Comparison of ENCODE assay signal across 17 mouse cellular contexts in the genomic region with DNA sequence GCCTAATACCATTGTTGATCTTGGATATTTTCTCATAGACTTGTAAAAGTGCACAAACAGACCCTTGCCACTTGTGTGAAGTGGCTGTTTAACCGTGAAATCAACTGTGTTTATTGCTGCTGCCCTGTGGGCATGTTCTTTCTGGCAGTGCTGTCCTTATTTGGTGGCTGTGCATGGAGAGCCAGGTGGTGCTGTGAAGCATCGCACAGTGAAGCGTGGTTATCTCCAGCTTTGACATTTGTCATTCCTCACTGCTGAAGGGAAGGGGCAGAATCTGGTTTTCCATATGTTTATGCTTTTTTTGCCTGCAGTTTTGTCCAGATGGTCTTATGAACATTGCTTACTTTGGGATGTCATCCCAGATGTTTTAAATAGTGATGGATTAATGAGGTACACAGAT. TPM values are rescaled to one million over a fixed set of nuclear protein-coding genes. Genes with fewer than 3 reads are reported as not detected.
DNase-seq lines count a peak whose midpoint lies in the region; ATAC-seq and TF ChIP-seq lines count a peak whose summit lies in the region.
"Had no signal": no experiment of that assay in that cellular context is flagged by ENCODE, and none has a peak within 500 bp of the region (broad histone marks: within the 10 kb centered on the region; RNA-seq: fewer than 3 reads in every experiment).

No protein-coding gene starts in this region.

- H3K36me3 ChIP-seq in hindbrain, postnatal 0 days (ENCODE audit: insufficient read depth, low read length) = peaks cover 2% of the 10 kb centered on the region; the same call in 1 of the 2 replicates
- no peaks in the 10 kb centered on the region for H3K36me3 ChIP-seq in hindbrain, embryonic 11.5 days (ENCODE audit: control insufficient read depth, insufficient read depth, low read length)

- TF ChIP-seq CTCF in hindbrain, postnatal 0 days (IDR thresholded peaks at IDR 0.05; ENCODE audit: low read depth) = no peak

- H3K27me3 ChIP-seq in hindbrain, postnatal 0 days (ENCODE audit: insufficient read depth, low read length) = no peaks in the 10 kb centered on the region
- H3K27me3 ChIP-seq in hindbrain, embryonic 11.5 days (ENCODE audit: control insufficient read depth, insufficient read depth, low read length) = no peaks in the 10 kb centered on the region
- H3K27me3 ChIP-seq: liver, embryonic 13.5 days; neural tube, embryonic 12.5 days; Patski had no signal

- no peaks in the 10 kb centered on the region for H3K4me1 ChIP-seq in hindbrain, postnatal 0 days (ENCODE audit: insufficient read depth, low read length)
- no peaks in the 10 kb centered on the region for H3K4me1 ChIP-seq in hindbrain, embryonic 11.5 days (replicated peaks; ENCODE audit: control insufficient read depth, insufficient read depth, low read length)
- H3K4me1 ChIP-seq: limb, embryonic 10.5 days; neural tube, embryonic 12.5 days had no signal

- H3K4me2 ChIP-seq in hindbrain, postnatal 0 days (ENCODE audit: low read depth, low read length) = no peak overlapping the region
- no peak overlapping the region for H3K4me2 ChIP-seq in hindbrain, embryonic 11.5 days (replicated peaks; ENCODE audit: low read depth, low read length)
- H3K4me2 ChIP-seq: liver, embryonic 13.5 days; neural tube, embryonic 12.5 days had no signal

- H3K4me3 ChIP-seq in hindbrain, postnatal 0 days (ENCODE audit: low read length) = no peak overlapping the region
- no peak overlapping the region for H3K4me3 ChIP-seq in hindbrain, embryonic 11.5 days (ENCODE audit: low read depth, low read length)
- H3K4me3 ChIP-seq: limb, embryonic 10.5 days; liver, embryonic 13.5 days; neural tube, embryonic 12.5 days had no signal

- H3K9me3 ChIP-seq in hindbrain, postnatal 0 days (ENCODE audit: low read length) = no peaks in the 10 kb centered on the region
- H3K9me3 ChIP-seq in hindbrain, embryonic 11.5 days (ENCODE audit: control insufficient read depth, low read length) = no peaks in the 10 kb centered on the region
- H3K9me3 ChIP-seq: limb, embryonic 10.5 days; liver, embryonic 13.5 days; neural tube, embryonic 12.5 days had no signal

- no peak overlapping the region for H3K9ac ChIP-seq in hindbrain, postnatal 0 days (replicated peaks; ENCODE audit: low read length)
- H3K9ac ChIP-seq in hindbrain, embryonic 11.5 days (ENCODE audit: low read depth, low read length) = no peak overlapping the region
- H3K9ac ChIP-seq: liver, embryonic 13.5 days; neural tube, embryonic 12.5 days had no signal

- peak; percentile 18 to 43 for DNase-seq in cerebellum, postnatal 25 days
- DNase-seq in cerebellum, adult 11-12 months = no peak
- DNase-seq in hindbrain, postnatal 0 days (ENCODE audit: low spot score) = peak; percentile 60
- DNase-seq in hindbrain, embryonic 11.5 days (ENCODE audit: low spot score) = no peak
- DNase-seq in layer of hippocampus, adult 8-10 months (ENCODE audit: low spot score in 2 of 2) = peak; percentile 40 to 49
- DNase-seq in retina, postnatal 1 day = peak; percentile 59
- DNase-seq in thymus, postnatal 10 days (ENCODE audit: low spot score in 2 of 2) = no peak
- DNase-seq: adrenal gland, postnatal 36 days; heart, adult 11 months; kidney, adult 9 months; kidney, postnatal 4 days; liver, embryonic 13.5 days had no signal

- H3K27ac ChIP-seq in hindbrain, postnatal 0 days = no peak overlapping the region
- H3K27ac ChIP-seq in hindbrain, embryonic 11.5 days (ENCODE audit: low read depth, low read length) = no peak overlapping the region
- H3K27ac ChIP-seq: limb, embryonic 10.5 days; liver, embryonic 13.5 days; neural tube, embryonic 12.5 days had no signal

- WGBS in hindbrain, postnatal 0 days = 43% methylated on average over 3 of the region's 3 CpGs
- 77% methylated on average over 3 of the region's 3 CpGs for WGBS in hindbrain, embryonic 11.5 days

- peak; percentile 58 for ATAC-seq in hindbrain, postnatal 0 days
- ATAC-seq in hindbrain, embryonic 11.5 days (ENCODE audit: low FRiP score) = no peak
- ATAC-seq: inflammation-experienced regulatory T-cells, adult 6 months; midbrain, embryonic 16.5 days; Patski had no signal

RNA-seq across cellular contexts. Expression of a gene that starts 26.6 kb away (rescaled TPM):
- 11.4 and 16.7 TPM in 2 replicates for total RNA-seq in hindbrain, postnatal 0 days (2014; rRNA removed)
- 24.8 and 26.1 TPM in 2 replicates for polyA plus RNA-seq in hindbrain, postnatal 0 days (2015; fragmentation: Nextera tagmentation; extraction: Ambion mirVana)
- polyA plus RNA-seq in hindbrain, embryonic 11.5 days (2014; fragmentation: Nextera tagmentation; extraction: Ambion mirVana) = 29.3 and 32.0 TPM in 2 replicates
- 10 to 100 TPM; 21.7 to 24.5 (median 24.0) TPM for total RNA-seq in layer of hippocampus, adult 8-10 months (2022)

RNA-seq across cellular contexts. Expression of a gene that starts 26.7 kb away (rescaled TPM):
- 8.3 and 8.5 TPM in 2 replicates for total RNA-seq in hindbrain, postnatal 0 days (2014; rRNA removed)
- polyA plus RNA-seq in hindbrain, postnatal 0 days (2015; fragmentation: Nextera tagmentation; extraction: Ambion mirVana) = 4.2 and 4.9 TPM in 2 replicates
- polyA plus RNA-seq in hindbrain, embryonic 11.5 days (2014; fragmentation: Nextera tagmentation; extraction: Ambion mirVana) = 14.3 and 17.4 TPM in 2 replicates
- 10 to 100 TPM; 47.1 to 64.1 (median 54.4) TPM for total RNA-seq in layer of hippocampus, adult 8-10 months (2022)

RNA-seq across cellular contexts. Expression of a gene that starts 53.8 kb away (rescaled TPM):
- 57.6 and 83.1 TPM in 2 replicates for total RNA-seq in hindbrain, postnatal 0 days (2014; rRNA removed)
- polyA plus RNA-seq in hindbrain, postnatal 0 days (2015; fragmentation: Nextera tagmentation; extraction: Ambion mirVana) = 145 and 160 TPM in 2 replicates
- 177 and 209 TPM in 2 replicates for polyA plus RNA-seq in hindbrain, embryonic 11.5 days (2014; fragmentation: Nextera tagmentation; extraction: Ambion mirVana)
- total RNA-seq in layer of hippocampus, adult 8-10 months (2022) = 100 to 1,000 TPM; 199 to 268 (median 223) TPM

Comparison
In these comparisons a context has a peak if more than half of its experiments do, and no peak if none do; other contexts are left out.
1. DNase-seq: peak in cerebellum, postnatal 25 days (2 of 2), hindbrain, postnatal 0 days (single experiment), layer of hippocampus, adult 8-10 months (2 of 2) and retina, postnatal 1 day (single experiment); none in cerebellum, adult 11-12 months (single experiment), hindbrain, embryonic 11.5 days (single experiment) and thymus, postnatal 10 days (0 of 2).